Mouse (Mus musculus): ENCODE results near the gene Stk32b.

DNA sequence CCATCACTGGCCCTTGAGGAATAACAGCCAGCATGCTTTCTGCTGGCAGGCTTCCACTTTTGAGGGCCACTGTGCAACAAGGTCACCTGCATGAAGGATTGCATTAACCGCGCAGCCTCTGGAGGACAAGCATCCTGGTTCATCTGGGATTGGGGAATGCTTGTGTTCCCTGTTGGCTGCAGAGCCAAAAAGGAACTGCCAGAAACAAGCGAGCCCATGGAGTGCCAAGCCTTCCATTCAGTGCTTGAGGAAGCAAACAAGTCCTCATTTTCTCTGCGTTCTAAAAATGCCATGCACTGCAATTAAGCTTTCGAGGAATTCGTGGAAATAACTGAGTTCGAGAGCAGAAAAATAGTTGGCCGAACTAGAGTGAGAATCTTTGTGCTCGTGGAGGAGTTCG, 251.5 kb downstream of the Stk32b start:
- no peak for TF ChIP-seq CTCF (IDR thresholded peaks at IDR 0.05; ENCODE audit: low read depth)
- TF ChIP-seq EP300 (IDR thresholded peaks at IDR 0.05; ENCODE audit: low read depth): no peak

All from heart, postnatal 0 days (tissue).